Mouse (Mus musculus) intestine, postnatal 0 days (tissue): ENCODE data around the gene Epm2aip1. TPM values are rescaled to one million over a fixed set of nuclear protein-coding genes. Genes with fewer than 3 reads are reported as not detected.

Experiments
- ATAC-seq: fragments of 200-750 bp; cut with Nextera tagmentation; 2 replicates; pipeline ENCODE4 v1.8.0; 2017; ENCODE audit warnings: mild to moderate bottlenecking, moderate TSS enrichment, moderate library complexity
- H3K27ac ChIP-seq: fragments of 300-500 bp; sonication (generic); 2 replicates; pipeline ENCODE4 v1.5.1; 2014; ENCODE audit warnings: mild to moderate bottlenecking, low read depth, low read length, moderate library complexity
- H3K27me3 ChIP-seq: fragments of 300-500 bp; sonication (generic); replicated peaks from 2 replicates; pipeline ENCODE4 v1.6.1; 2014; ENCODE audit warnings: low read length, mixed read lengths; ENCODE audit not compliant: control insufficient read depth, insufficient read depth
- H3K36me3 ChIP-seq: fragments of 300-500 bp; sonication (generic); 2 replicates; pipeline ENCODE4 v1.6.1; 2014; ENCODE audit warnings: mild to moderate bottlenecking, moderate library complexity; ENCODE audit not compliant: control insufficient read depth, insufficient read depth
- H3K4me1 ChIP-seq: fragments of 300-500 bp; sonication (generic); replicated peaks from 2 replicates; pipeline ENCODE4 v1.6.1; 2014; ENCODE audit warnings: antibody characterized with exemption, low read length, mixed read lengths; ENCODE audit not compliant: control insufficient read depth, insufficient read depth
- H3K4me2 ChIP-seq: fragments of 300-500 bp; sonication (generic); replicated peaks from 2 replicates; pipeline ENCODE4 v1.6.1; 2014; ENCODE audit warnings: low read depth, mild to moderate bottlenecking, moderate library complexity
- H3K4me3 ChIP-seq: fragments of 300-500 bp; sonication (generic); 2 replicates; pipeline ENCODE4 v1.5.1; 2014; ENCODE audit warnings: low read depth, low read length
- H3K9ac ChIP-seq: fragments of 300-500 bp; sonication (generic); 2 replicates; pipeline ENCODE4 v1.6.1; 2014; ENCODE audit warnings: mild to moderate bottlenecking, low read depth, low read length
- H3K9me3 ChIP-seq: fragments of 300-500 bp; sonication (generic); 2 replicates; pipeline ENCODE4 v1.6.1; 2016; ENCODE audit warnings: mixed run types; ENCODE audit not compliant: control insufficient read depth
- CTCF ChIP-seq: sonication (generic); IDR thresholded peaks from 2 replicates; pipeline ENCODE4 v1.5.1; 2016; ENCODE audit warnings: low read depth, mild to moderate bottlenecking, control low read depth, antibody characterized with exemption, moderate library complexity
- WGBS: fragments of 180-500 bp; shearing (Covaris S2); extraction: QIAGEN DNeasy Blood & Tissue Kit; methylation state at CpG from one replicate; pipeline ENCODE4 v1.1.7; 2014; 5-methylcytosine and 5-hydroxymethylcytosine counted together
- polyA plus RNA-seq: library from polyadenylated mRNA; unstranded; fragments of >200 nt; fragmentation: Nextera tagmentation; extraction: Ambion mirVana; gene quantifications from 2 replicates; pipeline ENCODE4 v1.2.1, GENCODE M21; 2015

Gene Epm2aip1
- polyA plus RNA-seq, 1 experiment from 2014 or later = 8.0 TPM

DNA sequence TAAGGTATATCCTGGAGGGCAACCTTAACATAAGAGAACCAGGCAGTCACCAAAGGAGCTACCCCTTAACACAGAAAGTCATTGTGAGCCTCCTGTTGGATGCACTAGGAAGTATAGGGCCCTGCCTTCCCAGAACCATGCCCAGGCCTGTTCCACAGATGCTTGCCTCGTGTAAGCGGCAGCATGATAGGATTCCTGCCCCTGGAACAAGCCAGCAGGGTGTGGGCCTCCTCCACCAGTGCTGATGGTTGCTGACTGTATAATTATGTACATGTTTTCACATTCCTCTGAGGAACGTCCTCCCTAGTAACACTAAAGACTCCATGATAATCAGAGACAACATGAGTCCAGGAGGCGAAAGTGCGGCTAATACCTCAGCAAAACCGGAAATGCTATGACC lies 28.3 kb upstream of the Epm2aip1 start:
- Histone ChIP-seq H3K9ac (no peak overlapping the region), H3K4me3 (no peak overlapping the region), H3K4me1 (no peaks in the 10 kb centered on the region), H3K36me3 (peaks cover 83% of the 10 kb centered on the region), H3K4me2 (no peak overlapping the region), H3K9me3 (no peaks in the 10 kb centered on the region), H3K27ac (no peak overlapping the region; the same call in 1 of the 2 replicates), H3K27me3 (no peaks in the 10 kb centered on the region)
- no peak for TF ChIP-seq CTCF
- WGBS = 84% methylated on average over 6 of the region's 6 CpGs
- ATAC-seq = no peak

DNA sequence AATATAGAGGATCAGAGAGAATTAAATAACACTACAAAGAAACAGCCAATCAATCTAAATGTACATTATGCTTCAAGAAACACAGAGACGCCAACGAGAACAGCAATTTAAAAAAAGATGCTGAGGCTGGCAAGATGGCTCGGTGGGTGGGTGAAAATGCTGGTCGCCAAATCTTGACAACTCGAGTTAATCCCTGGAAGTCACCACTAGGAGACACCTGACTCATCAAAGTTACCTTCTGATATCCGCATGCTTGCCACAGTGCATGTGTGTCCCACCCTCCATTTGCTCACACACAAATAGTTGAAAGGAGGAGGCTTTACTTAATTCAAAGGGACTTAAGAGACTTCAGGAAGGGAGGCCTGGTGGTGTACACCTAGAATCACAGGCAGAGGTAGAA lies 26.2 kb upstream of the Epm2aip1 start:
- WGBS = 83% methylated on average over 6 of the region's 6 CpGs
- no peak for ATAC-seq
- Histone ChIP-seq H3K27ac (no peak overlapping the region), H3K4me2 (no peak overlapping the region), H3K27me3 (no peaks in the 10 kb centered on the region), H3K9me3 (no peaks in the 10 kb centered on the region), H3K36me3 (peaks cover 79% of the 10 kb centered on the region), H3K9ac (no peak overlapping the region), H3K4me1 (no peaks in the 10 kb centered on the region), H3K4me3 (no peak overlapping the region)
- no peak for TF ChIP-seq CTCF

DNA sequence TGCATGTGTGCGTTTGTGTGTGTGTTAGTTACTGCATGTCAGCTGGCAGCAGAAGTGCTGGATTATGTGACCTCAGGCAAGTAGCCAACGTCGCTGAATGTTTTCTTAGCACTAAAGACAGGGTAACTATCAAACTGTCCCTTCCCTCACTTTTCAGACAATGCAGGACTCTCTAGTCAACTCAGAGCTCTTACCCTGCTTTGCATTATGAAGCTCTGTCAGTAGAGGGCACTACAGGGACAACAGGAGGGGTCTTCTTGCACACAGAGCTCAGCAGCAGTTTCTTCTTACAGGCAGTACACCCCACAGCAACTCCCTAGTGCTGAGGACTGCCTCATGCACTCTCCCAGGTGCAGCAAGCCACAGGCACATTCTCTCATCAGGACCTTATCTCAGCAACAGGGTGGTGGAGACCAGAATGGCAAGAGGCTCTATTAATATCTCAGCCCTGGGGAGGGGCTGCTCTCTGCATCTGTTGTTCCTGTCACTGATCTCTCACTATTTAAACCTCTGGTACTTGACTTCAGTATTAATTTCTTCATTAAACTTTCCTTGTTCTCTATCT lies 24.0 kb upstream of the Epm2aip1 start:
- Histone ChIP-seq H3K36me3 (peaks cover 80% of the 10 kb centered on the region), H3K4me3 (no peak overlapping the region), H3K27ac (no peak overlapping the region), H3K9me3 (no peaks in the 10 kb centered on the region), H3K27me3 (no peaks in the 10 kb centered on the region), H3K9ac (no peak overlapping the region), H3K4me2 (no peak overlapping the region), H3K4me1 (no peaks in the 10 kb centered on the region)
- ATAC-seq = no peak
- peak; percentile 57 for TF ChIP-seq CTCF
- WGBS = 80% methylated on average over 3 of the region's 3 CpGs

DNA sequence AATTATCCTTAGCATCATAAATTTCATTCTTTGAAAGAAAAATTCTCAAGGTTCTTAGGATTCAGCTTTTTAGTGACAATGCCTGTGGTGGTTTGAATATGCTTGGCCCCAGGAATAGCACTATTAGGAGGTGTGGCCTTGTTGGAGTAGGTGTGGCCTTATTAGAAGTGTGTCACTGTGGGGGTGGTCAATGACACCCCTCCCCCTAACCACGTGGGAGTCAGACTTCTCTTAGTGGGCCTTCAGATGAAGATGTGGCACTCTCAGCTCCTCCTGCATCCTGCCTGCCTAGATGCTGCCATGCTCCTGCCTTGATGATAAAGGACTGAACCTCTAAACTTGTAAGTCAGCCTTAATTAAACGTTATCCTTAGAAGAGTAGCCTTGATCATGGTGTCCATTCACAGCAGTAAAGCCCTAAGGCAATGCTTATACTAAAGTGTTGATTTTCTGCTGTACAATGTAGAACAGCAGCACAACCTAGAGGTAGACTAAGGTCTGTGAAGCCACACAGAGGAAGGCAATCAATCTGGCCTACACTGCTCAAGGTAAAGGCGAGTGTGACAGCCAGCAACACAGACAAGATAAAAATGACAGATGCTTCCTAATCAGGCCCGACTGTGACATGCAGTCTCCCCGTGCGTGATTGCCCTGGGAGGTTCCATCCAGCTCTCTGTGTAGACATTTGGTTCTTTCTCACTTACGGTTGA lies 19.4 kb upstream of the Epm2aip1 start:
- WGBS = 73% methylated on average over 7 of the region's 7 CpGs
- no peak overlapping the region for H3K4me2 ChIP-seq
- no peak for ATAC-seq
- no peaks in the 10 kb centered on the region for H3K27me3 ChIP-seq
- no peak overlapping the region for H3K9ac ChIP-seq
- H3K36me3 ChIP-seq = peaks cover 76% of the 10 kb centered on the region
- H3K27ac ChIP-seq = no peak overlapping the region
- H3K4me3 ChIP-seq = no peak overlapping the region
- H3K4me1 ChIP-seq = no peaks in the 10 kb centered on the region
- no peaks in the 10 kb centered on the region for H3K9me3 ChIP-seq
- peak; percentile 52 for TF ChIP-seq CTCF

DNA sequence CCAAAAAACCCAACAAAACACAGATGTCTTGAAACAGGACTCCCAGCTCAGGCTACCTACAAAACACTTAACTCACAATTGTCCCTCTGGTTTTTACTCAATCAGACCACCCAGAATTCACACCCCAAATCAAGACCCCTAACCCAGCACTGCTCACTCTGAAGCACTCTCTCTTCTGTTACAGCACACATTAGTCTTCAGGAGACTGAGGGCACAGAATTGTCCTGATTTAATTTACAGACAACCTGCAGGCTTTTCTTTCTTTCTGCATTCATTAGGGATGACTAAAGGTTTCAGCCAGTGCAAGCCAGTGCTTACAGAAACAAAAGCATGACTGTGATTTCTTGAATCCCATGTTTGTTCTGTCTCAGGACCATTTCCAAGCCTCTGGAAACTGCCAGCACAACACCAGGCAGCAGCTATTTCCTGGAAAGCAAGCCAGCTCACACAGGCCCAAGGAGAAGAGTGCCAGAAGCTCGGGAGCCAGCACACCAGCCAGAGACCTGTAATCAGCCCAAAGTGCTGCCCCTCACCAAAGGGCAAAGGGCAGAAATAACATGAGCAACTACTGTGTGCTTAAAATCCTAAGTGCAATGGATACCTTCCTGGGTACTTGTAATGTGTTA lies 11.3 kb upstream of the Epm2aip1 start:
- WGBS = 27% methylated on average over 1 of the region's 1 CpGs
- no peaks in the 10 kb centered on the region for H3K9me3 ChIP-seq
- H3K4me3 ChIP-seq = no peak overlapping the region

DNA sequence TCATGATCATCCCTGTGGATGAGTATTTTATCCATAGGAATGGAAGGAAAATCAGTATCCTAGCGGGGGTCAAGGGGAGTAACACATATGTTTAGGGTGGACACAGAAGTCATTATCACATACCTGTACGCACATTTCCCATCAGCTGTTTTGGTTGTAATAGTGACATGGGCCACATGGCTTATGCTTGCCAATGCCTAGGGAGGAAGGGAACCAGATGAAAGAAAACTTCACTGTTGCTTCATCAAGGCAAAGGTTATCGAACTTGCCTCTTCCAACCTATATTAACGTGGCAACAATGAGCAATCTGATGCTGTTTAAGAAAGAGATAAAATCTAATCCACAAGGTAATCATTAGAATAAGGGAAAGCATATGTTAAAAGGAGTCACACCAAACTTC lies 10.4 kb upstream of the Epm2aip1 start:
- no peaks in the 10 kb centered on the region for H3K27me3 ChIP-seq
- H3K4me2 ChIP-seq = no peak overlapping the region
- no peak for TF ChIP-seq CTCF
- no peak overlapping the region for H3K27ac ChIP-seq
- H3K36me3 ChIP-seq = peaks cover 71% of the 10 kb centered on the region
- WGBS = 88% methylated on average over 4 of the region's 4 CpGs
- no peak for ATAC-seq
- H3K4me1 ChIP-seq = no peaks in the 10 kb centered on the region
- no peaks in the 10 kb centered on the region for H3K9me3 ChIP-seq
- no peak overlapping the region for H3K9ac ChIP-seq
- no peak overlapping the region for H3K4me3 ChIP-seq

More for the DNA sequence above, 11.3 kb upstream of the Epm2aip1 start:
- no peak for TF ChIP-seq CTCF
- no peaks in the 10 kb centered on the region for H3K27me3 ChIP-seq
- H3K27ac ChIP-seq = no peak overlapping the region
- no peaks in the 10 kb centered on the region for H3K4me1 ChIP-seq
- H3K9ac ChIP-seq = no peak overlapping the region
- H3K4me2 ChIP-seq = no peak overlapping the region
- no peak for ATAC-seq
- H3K36me3 ChIP-seq = peaks cover 73% of the 10 kb centered on the region
